Mouse (Mus musculus): ENCODE results near the gene Tshb. TPM values are rescaled to one million over a fixed set of nuclear protein-coding genes. Genes with fewer than 3 reads are reported as not detected.

Gene Tshb
- polyA plus RNA-seq, 1 experiment = not detected

DNA sequence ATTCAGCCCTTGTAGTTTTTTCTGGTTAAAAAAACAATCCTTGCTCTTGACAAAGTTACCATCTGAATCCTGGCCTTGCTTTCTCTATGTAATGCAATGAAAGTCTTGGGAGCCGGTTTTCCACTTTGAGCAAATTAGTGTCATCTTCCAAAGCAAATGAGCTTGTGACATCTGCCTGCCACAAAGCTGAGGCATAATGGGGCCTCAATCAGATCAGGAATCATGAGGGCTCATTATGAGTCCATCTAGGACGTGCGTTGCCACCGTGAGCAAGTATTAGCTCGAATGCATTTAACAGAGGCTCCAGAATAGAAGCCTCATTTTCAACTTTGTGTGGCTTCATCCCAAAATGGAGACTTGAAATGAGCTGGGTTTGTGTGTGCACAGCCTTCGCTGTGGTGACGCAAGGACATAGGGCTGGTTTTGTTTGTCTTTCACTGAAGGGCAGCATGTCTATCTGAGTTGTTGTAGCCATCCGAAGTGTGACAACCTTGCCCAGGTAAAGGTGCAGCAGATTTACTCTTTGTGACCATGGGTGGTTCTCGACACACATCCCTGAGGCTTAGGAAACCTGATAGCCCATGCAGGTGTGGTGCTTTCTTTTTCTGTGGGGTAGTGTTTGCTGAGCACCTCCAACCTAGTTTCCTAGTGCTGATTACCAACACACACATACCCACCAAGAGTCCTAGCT, 38.6 kb downstream of the Tshb start:
- H3K27me3 ChIP-seq (ENCODE audit: control insufficient read depth, insufficient read depth, low read length, poor library complexity, severe bottlenecking) = no peaks in the 10 kb centered on the region
- H3K4me3 ChIP-seq (ENCODE audit: low read depth, low read length) = no peak overlapping the region
- no peaks in the 10 kb centered on the region for H3K4me1 ChIP-seq (ENCODE audit: control insufficient read depth, insufficient read depth, low read length)
- no peaks in the 10 kb centered on the region for H3K36me3 ChIP-seq (ENCODE audit: control insufficient read depth, insufficient read depth, low read length, poor library complexity, severe bottlenecking)
- no peak overlapping the region for H3K27ac ChIP-seq (ENCODE audit: insufficient read depth, low read length)
- TF ChIP-seq EP300 (IDR thresholded peaks at IDR 0.05; ENCODE audit: insufficient read depth, low read depth, low read length) = no peak
- H3K9me3 ChIP-seq (replicated peaks; ENCODE audit: control insufficient read depth, insufficient read depth, low read length, poor library complexity, severe bottlenecking) = no peaks in the 10 kb centered on the region
- H3K9ac ChIP-seq (ENCODE audit: low read depth, poor library complexity, severe bottlenecking) = no peak overlapping the region

DNA sequence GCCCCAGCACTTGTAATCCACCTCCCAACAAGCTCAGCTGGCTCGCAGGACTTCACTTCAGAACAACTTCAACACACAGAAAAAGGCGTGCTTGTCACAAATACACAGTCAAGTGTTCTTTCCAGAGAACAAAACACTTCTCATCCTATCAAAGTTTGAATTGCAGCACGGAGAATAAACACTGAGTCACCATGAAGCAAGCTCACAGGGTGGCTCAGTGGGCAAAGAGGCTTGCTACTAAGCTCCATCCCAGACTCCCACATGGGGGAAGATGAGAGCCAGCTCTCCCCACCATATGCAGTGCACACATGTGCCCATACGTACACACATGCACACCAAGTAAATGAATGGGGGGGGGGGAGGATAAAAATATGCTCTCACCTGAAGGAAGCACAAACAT, 39.3 kb downstream of the Tshb start:
- no peaks in the 10 kb centered on the region for H3K27me3 ChIP-seq (ENCODE audit: control insufficient read depth, insufficient read depth, low read length, poor library complexity, severe bottlenecking)
- H3K36me3 ChIP-seq (ENCODE audit: control insufficient read depth, insufficient read depth, low read length, poor library complexity, severe bottlenecking) = no peaks in the 10 kb centered on the region
- H3K4me3 ChIP-seq (ENCODE audit: low read depth, low read length) = no peak overlapping the region
- no peak overlapping the region for H3K27ac ChIP-seq (ENCODE audit: insufficient read depth, low read length)
- H3K9me3 ChIP-seq (replicated peaks; ENCODE audit: control insufficient read depth, insufficient read depth, low read length, poor library complexity, severe bottlenecking) = no peaks in the 10 kb centered on the region
- TF ChIP-seq EP300 (IDR thresholded peaks at IDR 0.05; ENCODE audit: insufficient read depth, low read depth, low read length) = no peak
- TF ChIP-seq POLR2A (IDR thresholded peaks at IDR 0.05; ENCODE audit: insufficient read depth, low read length) = no peak
- TF ChIP-seq CTCF (IDR thresholded peaks at IDR 0.05; ENCODE audit: low read depth, low read length) = no peak
- no peaks in the 10 kb centered on the region for H3K4me1 ChIP-seq (ENCODE audit: control insufficient read depth, insufficient read depth, low read length)
- no peak overlapping the region for H3K9ac ChIP-seq (ENCODE audit: low read depth, poor library complexity, severe bottlenecking)

DNA sequence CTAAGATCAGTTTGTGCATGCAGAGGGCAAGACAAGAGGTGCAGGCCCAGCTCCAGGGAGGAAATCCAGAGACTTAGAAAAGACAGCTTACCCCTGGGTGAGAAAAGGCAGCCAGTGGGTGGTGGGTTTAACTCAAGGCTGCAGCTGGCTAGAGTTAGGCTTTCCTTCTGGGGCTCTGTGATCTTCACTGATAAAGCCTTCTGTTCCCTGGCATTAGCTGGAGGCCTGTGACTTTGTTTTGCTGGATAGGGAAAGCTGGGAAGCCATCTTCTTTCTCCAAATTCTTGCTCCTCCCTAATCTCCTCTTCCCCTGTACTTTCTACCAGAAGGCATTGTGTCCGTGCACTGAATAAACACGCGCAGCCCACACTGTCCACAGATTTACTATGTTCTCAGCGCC, 39.8 kb downstream of the Tshb start:
- Histone ChIP-seq H3K4me1 (ENCODE audit: control insufficient read depth, insufficient read depth, low read length) (no peaks in the 10 kb centered on the region), H3K4me3 (ENCODE audit: low read depth, low read length) (no peak overlapping the region), H3K27ac (ENCODE audit: insufficient read depth, low read length) (no peak overlapping the region)

DNA sequence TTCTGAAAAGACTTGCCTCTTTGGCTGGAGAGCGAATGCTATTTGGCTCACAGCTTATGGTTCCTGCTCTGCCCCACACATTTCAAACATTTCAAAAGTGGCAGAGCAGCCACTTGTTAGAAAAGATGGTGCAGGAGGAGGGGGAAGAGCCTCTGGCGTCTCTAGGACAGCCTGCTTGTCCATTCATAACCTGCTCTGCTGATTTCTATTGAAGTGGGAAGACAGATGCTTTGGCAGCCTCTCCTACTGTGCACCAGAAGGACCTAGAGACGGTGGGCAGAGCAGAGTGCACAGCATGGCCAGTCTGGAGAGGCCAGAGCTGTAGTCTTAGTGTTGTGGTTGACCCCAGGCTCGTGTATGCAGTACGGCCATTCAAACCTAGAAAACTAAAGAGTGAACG, 43.6 kb downstream of the Tshb start:
- no peaks in the 10 kb centered on the region for H3K9me3 ChIP-seq (replicated peaks; ENCODE audit: control insufficient read depth, insufficient read depth, low read length, poor library complexity, severe bottlenecking)
- H3K9ac ChIP-seq (ENCODE audit: low read depth, poor library complexity, severe bottlenecking) = no peak overlapping the region
- H3K4me3 ChIP-seq (ENCODE audit: low read depth, low read length) = no peak overlapping the region
- no peaks in the 10 kb centered on the region for H3K27me3 ChIP-seq (ENCODE audit: control insufficient read depth, insufficient read depth, low read length, poor library complexity, severe bottlenecking)
- no peaks in the 10 kb centered on the region for H3K36me3 ChIP-seq (ENCODE audit: control insufficient read depth, insufficient read depth, low read length, poor library complexity, severe bottlenecking)
- H3K27ac ChIP-seq (ENCODE audit: insufficient read depth, low read length) = no peak overlapping the region
- no peak for TF ChIP-seq POLR2A (IDR thresholded peaks at IDR 0.05; ENCODE audit: insufficient read depth, low read length)
- no peak for TF ChIP-seq EP300 (IDR thresholded peaks at IDR 0.05; ENCODE audit: insufficient read depth, low read depth, low read length)
- TF ChIP-seq CTCF (IDR thresholded peaks at IDR 0.05; ENCODE audit: low read depth, low read length) = no peak
- no peaks in the 10 kb centered on the region for H3K4me1 ChIP-seq (ENCODE audit: control insufficient read depth, insufficient read depth, low read length)

More for the DNA sequence above, 39.8 kb downstream of the Tshb start:
- Histone ChIP-seq H3K36me3 (ENCODE audit: control insufficient read depth, insufficient read depth, low read length, poor library complexity, severe bottlenecking) (no peaks in the 10 kb centered on the region), H3K27me3 (ENCODE audit: control insufficient read depth, insufficient read depth, low read length, poor library complexity, severe bottlenecking) (no peaks in the 10 kb centered on the region), H3K9ac (ENCODE audit: low read depth, poor library complexity, severe bottlenecking) (no peak overlapping the region), H3K9me3 (replicated peaks; ENCODE audit: control insufficient read depth, insufficient read depth, low read length, poor library complexity, severe bottlenecking) (no peaks in the 10 kb centered on the region)
- no peak for TF ChIP-seq POLR2A (IDR thresholded peaks at IDR 0.05; ENCODE audit: insufficient read depth, low read length)

DNA sequence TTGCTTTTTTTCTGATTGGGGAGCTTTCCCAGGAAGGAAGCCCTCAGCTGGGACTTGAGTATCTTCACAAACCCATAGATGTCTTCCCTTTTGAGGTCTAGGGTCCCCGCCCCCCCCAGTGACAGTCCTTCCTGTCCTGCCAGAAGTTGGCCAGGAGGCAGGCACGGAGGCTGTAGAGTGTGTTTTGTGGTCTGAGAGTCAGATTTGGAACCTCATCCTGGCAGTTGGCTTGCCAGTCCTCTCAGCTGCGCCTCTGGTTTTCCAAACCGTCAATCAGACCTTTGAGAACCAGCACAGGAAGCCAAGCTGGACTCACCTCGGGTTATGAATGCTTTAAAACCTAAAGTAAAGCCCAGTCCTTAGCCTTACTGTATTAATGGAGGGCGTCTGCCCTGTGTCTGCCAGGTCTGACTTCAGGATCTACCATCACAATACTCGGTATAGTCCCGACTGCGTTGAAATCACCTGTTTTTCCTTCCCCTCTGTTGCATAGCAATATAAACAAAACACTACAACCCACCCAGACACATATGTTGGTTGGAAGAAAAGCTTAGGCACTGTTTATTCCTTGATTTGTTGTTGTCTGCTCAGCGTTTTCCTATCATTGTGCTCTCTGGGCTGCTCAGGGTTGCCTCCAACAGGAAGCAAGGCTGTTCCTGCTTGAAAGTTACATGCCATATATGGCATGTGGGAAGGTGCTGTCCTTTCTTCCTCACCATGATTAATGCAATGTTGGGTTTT, 44.2 kb downstream of the Tshb start:
- no peak for TF ChIP-seq CTCF (IDR thresholded peaks at IDR 0.05; ENCODE audit: low read depth, low read length)
- TF ChIP-seq EP300 (IDR thresholded peaks at IDR 0.05; ENCODE audit: insufficient read depth, low read depth, low read length) = no peak
- TF ChIP-seq POLR2A (IDR thresholded peaks at IDR 0.05; ENCODE audit: insufficient read depth, low read length) = no peak
- H3K4me3 ChIP-seq (ENCODE audit: low read depth, low read length) = no peak overlapping the region
- no peak overlapping the region for H3K9ac ChIP-seq (ENCODE audit: low read depth, poor library complexity, severe bottlenecking)
- H3K4me1 ChIP-seq (ENCODE audit: control insufficient read depth, insufficient read depth, low read length) = no peaks in the 10 kb centered on the region
- H3K9me3 ChIP-seq (replicated peaks; ENCODE audit: control insufficient read depth, insufficient read depth, low read length, poor library complexity, severe bottlenecking) = no peaks in the 10 kb centered on the region
- no peak overlapping the region for H3K27ac ChIP-seq (ENCODE audit: insufficient read depth, low read length)
- H3K27me3 ChIP-seq (ENCODE audit: control insufficient read depth, insufficient read depth, low read length, poor library complexity, severe bottlenecking) = no peaks in the 10 kb centered on the region
- H3K36me3 ChIP-seq (ENCODE audit: control insufficient read depth, insufficient read depth, low read length, poor library complexity, severe bottlenecking) = no peaks in the 10 kb centered on the region

DNA sequence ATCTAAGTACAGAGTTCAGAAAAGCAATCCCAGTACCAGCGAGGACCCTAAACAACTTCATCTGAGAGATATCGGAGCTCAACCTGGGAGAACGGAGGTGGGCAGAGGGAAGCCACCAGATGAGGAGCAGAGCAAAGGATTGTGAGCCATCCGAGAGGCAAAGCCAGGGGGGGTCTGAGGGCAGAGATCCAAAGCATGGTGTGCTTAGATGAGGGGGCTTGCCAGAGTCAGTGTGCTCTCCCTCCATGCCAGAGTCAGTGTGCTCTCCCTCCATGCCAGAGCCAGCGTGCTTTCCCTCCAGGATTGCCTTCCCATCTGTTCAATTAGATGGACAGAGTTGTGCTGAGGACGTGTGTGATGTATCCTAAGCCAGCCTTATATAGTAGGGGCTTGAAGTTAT, 45.4 kb downstream of the Tshb start:
- Histone ChIP-seq H3K9me3 (replicated peaks; ENCODE audit: control insufficient read depth, insufficient read depth, low read length, poor library complexity, severe bottlenecking) (no peaks in the 10 kb centered on the region), H3K4me1 (ENCODE audit: control insufficient read depth, insufficient read depth, low read length) (no peaks in the 10 kb centered on the region), H3K9ac (ENCODE audit: low read depth, poor library complexity, severe bottlenecking) (no peak overlapping the region), H3K4me3 (ENCODE audit: low read depth, low read length) (no peak overlapping the region), H3K27me3 (ENCODE audit: control insufficient read depth, insufficient read depth, low read length, poor library complexity, severe bottlenecking) (no peaks in the 10 kb centered on the region), H3K36me3 (ENCODE audit: control insufficient read depth, insufficient read depth, low read length, poor library complexity, severe bottlenecking) (no peaks in the 10 kb centered on the region), H3K27ac (ENCODE audit: insufficient read depth, low read length) (no peak overlapping the region)
- TF ChIP-seq POLR2A (IDR thresholded peaks at IDR 0.05; ENCODE audit: insufficient read depth, low read length) (no peak), EP300 (IDR thresholded peaks at IDR 0.05; ENCODE audit: insufficient read depth, low read depth, low read length) (no peak), CTCF (IDR thresholded peaks at IDR 0.05; ENCODE audit: low read depth, low read length) (no peak)
